ENCODE assay signal across 10 mouse cellular contexts in the genomic region with DNA sequence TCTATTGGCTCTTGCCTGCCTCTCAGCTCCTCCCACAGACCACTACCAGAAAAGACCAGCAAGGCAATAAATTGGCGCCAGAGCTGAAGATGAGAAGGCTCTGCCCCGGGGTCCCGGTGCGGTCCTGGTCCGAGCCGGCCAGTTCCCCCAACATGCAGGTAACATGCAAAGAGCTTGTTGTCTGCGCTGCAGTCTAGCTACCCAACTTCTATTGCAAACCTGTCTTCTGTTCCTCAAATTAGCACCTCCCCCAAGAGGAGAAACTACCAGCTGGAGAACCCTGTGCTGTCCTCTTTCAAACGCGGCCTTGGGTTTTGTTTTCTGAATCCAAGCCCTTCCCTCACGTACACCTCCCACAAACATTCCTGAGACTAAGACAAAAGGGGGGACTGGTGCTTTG. TPM values are rescaled to one million over a fixed set of nuclear protein-coding genes. Genes with fewer than 3 reads are reported as not detected.
A peak's percentile ranks its signal among the peaks of the same experiment; 100 is the strongest.
DNase-seq lines count a peak whose midpoint lies in the region; ATAC-seq and TF ChIP-seq lines count a peak whose summit lies in the region.
"Had no signal": no experiment of that assay in that cellular context is flagged by ENCODE, and none has a peak within 500 bp of the region (broad histone marks: within the 10 kb centered on the region; RNA-seq: fewer than 3 reads in every experiment).

No protein-coding gene starts in this region.

- peaks cover 32% of the 10 kb centered on the region for H3K27me3 ChIP-seq in liver, embryonic 11.5 days (replicated peaks; ENCODE audit: control insufficient read depth, insufficient read depth, low read length)
- H3K27me3 ChIP-seq in liver, postnatal 0 days (ENCODE audit: insufficient read depth, low read length), result peaks cover 30% of the 10 kb centered on the region
- no peaks in the 10 kb centered on the region for H3K27me3 ChIP-seq in hindbrain, embryonic 15.5 days

- intact Hi-C loops in heart, postnatal 25 days (cut with DNase I), result loop anchor here (10.0 kb wide), 2 partner anchors 88 to 148 kb away; no protein-coding TSS in a partner anchor

- H3K4me2 ChIP-seq in liver, embryonic 11.5 days, result 0 out of 2 replicates have a peak overlapping the region, but pooled peaks have one; percentile 10
- H3K4me2 ChIP-seq in liver, postnatal 0 days (ENCODE audit: low read depth, low read length), result no peak overlapping the region
- peak overlapping the region; percentile 73 for H3K4me2 ChIP-seq in hindbrain, embryonic 15.5 days
- H3K4me2 ChIP-seq: limb, embryonic 15.5 days had no signal

- H3K27ac ChIP-seq in liver, embryonic 11.5 days (ENCODE audit: low read depth, low read length), result no peak overlapping the region
- no peak overlapping the region for H3K27ac ChIP-seq in liver, postnatal 0 days (ENCODE audit: low read depth)
- H3K27ac ChIP-seq in hindbrain, embryonic 15.5 days (replicated peaks), result no peak overlapping the region
- H3K27ac ChIP-seq: limb, embryonic 15.5 days; stomach, embryonic 15.5 days had no signal

- H3K4me3 ChIP-seq in liver, embryonic 11.5 days (ENCODE audit: low read depth, low read length), result no peak overlapping the region; the same call in 1 of the 2 replicates
- no peak overlapping the region for H3K4me3 ChIP-seq in liver, postnatal 0 days (ENCODE audit: low read depth, low read length)
- peak overlapping the region; percentile 88 for H3K4me3 ChIP-seq in hindbrain, embryonic 15.5 days
- H3K4me3 ChIP-seq: limb, embryonic 15.5 days had no signal

- no peak for TF ChIP-seq CTCF in liver, postnatal 0 days (IDR thresholded peaks at IDR 0.05; ENCODE audit: low read depth)

- TF ChIP-seq EP300 in liver, postnatal 0 days (IDR thresholded peaks at IDR 0.05; ENCODE audit: low read depth), result no peak

- 72% methylated on average over 10 of the region's 10 CpGs for WGBS in liver, embryonic 11.5 days
- WGBS in liver, postnatal 0 days (ENCODE audit: insufficient replicate concordance), result 46% methylated on average over 10 of the region's 10 CpGs
- WGBS in hindbrain, embryonic 15.5 days, result 56% methylated on average over 10 of the region's 10 CpGs

- DNase-seq in heart, adult 11 months, result peak; percentile 81
- no peak for DNase-seq in heart, postnatal 25 days (ENCODE audit: low spot score)
- no peak for DNase-seq in liver, embryonic 11.5 days (ENCODE audit: low spot score)
- no peak for DNase-seq in liver, postnatal 0 days
- peak; percentile 42 to 55 for DNase-seq in thymus, postnatal 10 days (ENCODE audit: low spot score in 2 of 2)
- DNase-seq in layer of hippocampus, postnatal 25 days (ENCODE audit: extremely low spot score in 1 of 2, low spot score in 1 of 2), result no peak
- DNase-seq in urinary bladder, postnatal 36 days (ENCODE audit: low spot score in 2 of 2), result no peak

- no peaks in the 10 kb centered on the region for H3K9me3 ChIP-seq in liver, embryonic 11.5 days (ENCODE audit: control insufficient read depth, low read length)
- H3K9me3 ChIP-seq in liver, postnatal 0 days (ENCODE audit: low read length), result no peaks in the 10 kb centered on the region
- H3K9me3 ChIP-seq in hindbrain, embryonic 15.5 days, result no peaks in the 10 kb centered on the region
- H3K9me3 ChIP-seq: limb, embryonic 15.5 days; stomach, embryonic 15.5 days had no signal

- no peaks in the 10 kb centered on the region; the same call in 1 of the 2 replicates for H3K4me1 ChIP-seq in liver, embryonic 11.5 days (replicated peaks; ENCODE audit: control insufficient read depth, insufficient read depth, low read length)
- peaks cover 11% of the 10 kb centered on the region for H3K4me1 ChIP-seq in liver, postnatal 0 days (ENCODE audit: insufficient read depth)
- peaks cover 41% of the 10 kb centered on the region for H3K4me1 ChIP-seq in hindbrain, embryonic 15.5 days (replicated peaks)

- no peak overlapping the region for H3K9ac ChIP-seq in liver, embryonic 11.5 days (ENCODE audit: low read depth, low read length)
- no peak overlapping the region for H3K9ac ChIP-seq in liver, postnatal 0 days (replicated peaks)
- H3K9ac ChIP-seq in hindbrain, embryonic 15.5 days, result 0 out of 2 replicates have a peak overlapping the region, but pooled peaks have one; percentile 15
- H3K9ac ChIP-seq: limb, embryonic 15.5 days; stomach, embryonic 15.5 days had no signal

- no peak for ATAC-seq in liver, embryonic 11.5 days (replicated peaks; ENCODE audit: low FRiP score)
- ATAC-seq in liver, postnatal 0 days, result no peak
- ATAC-seq in hindbrain, embryonic 15.5 days (ENCODE audit: low FRiP score, low read depth), result no peak

- H3K36me3 ChIP-seq in liver, embryonic 11.5 days (ENCODE audit: control insufficient read depth, insufficient read depth, low read length), result no peaks in the 10 kb centered on the region
- no peaks in the 10 kb centered on the region for H3K36me3 ChIP-seq in liver, postnatal 0 days (replicated peaks; ENCODE audit: insufficient read depth, low read length)
- no peaks in the 10 kb centered on the region for H3K36me3 ChIP-seq in hindbrain, embryonic 15.5 days
- H3K36me3 ChIP-seq: limb, embryonic 15.5 days; stomach, embryonic 15.5 days had no signal

RNA-seq across cellular contexts. Expression of a gene that starts 1.8 kb away (rescaled TPM):
- under 1 TPM; 0.20 to 0.31 TPM for total RNA-seq in heart, postnatal 25 days (2021)
- 1.2 and 2.1 TPM in 2 replicates for polyA plus RNA-seq in liver, embryonic 11.5 days (2014; fragmentation: Nextera tagmentation; extraction: Ambion mirVana)
- 0.05 and 0.22 TPM in 2 replicates for polyA plus RNA-seq in liver, postnatal 0 days (2015; fragmentation: Nextera tagmentation; extraction: Ambion mirVana)
- polyA plus RNA-seq in hindbrain, embryonic 15.5 days (2015; fragmentation: Nextera tagmentation; extraction: Ambion mirVana), result 7.0 and 7.8 TPM in 2 replicates
- total RNA-seq in layer of hippocampus, postnatal 25 days (2021), result 10 to 100 TPM; 30.6 to 33.2 TPM

Comparison
In these comparisons a context has a peak if more than half of its experiments do, and no peak if none do; other contexts are left out.
1. DNase-seq: peak in heart, adult 11 months (single experiment) and thymus, postnatal 10 days (2 of 2); none in heart, postnatal 25 days (single experiment), liver, embryonic 11.5 days (single experiment), liver, postnatal 0 days (single experiment), layer of hippocampus, postnatal 25 days (0 of 2) and urinary bladder, postnatal 36 days (0 of 2).